Mouse (Mus musculus) heart, postnatal 0 days (tissue): ENCODE data around the gene Cdk8.

ENCODE experiments used
- CTCF ChIP-seq: IDR thresholded peaks from 2 replicates; pipeline ENCODE4 v1.5.1; 2016; ENCODE audit warnings: antibody characterized with exemption, control low read depth, low read depth
- EP300 ChIP-seq: IDR thresholded peaks from 2 replicates; pipeline ENCODE4 v1.6.1; 2016; ENCODE audit warnings: antibody characterized with exemption, low read depth

- TF ChIP-seq EP300: no peak
- TF ChIP-seq CTCF: peak; percentile 48
Measured at GRCm38 (mm10) chr5:146260003-146260402, 29.0 kb downstream of the Cdk8 start.
